Mouse (Mus musculus): ENCODE results near the gene Plppr3.

DNA sequence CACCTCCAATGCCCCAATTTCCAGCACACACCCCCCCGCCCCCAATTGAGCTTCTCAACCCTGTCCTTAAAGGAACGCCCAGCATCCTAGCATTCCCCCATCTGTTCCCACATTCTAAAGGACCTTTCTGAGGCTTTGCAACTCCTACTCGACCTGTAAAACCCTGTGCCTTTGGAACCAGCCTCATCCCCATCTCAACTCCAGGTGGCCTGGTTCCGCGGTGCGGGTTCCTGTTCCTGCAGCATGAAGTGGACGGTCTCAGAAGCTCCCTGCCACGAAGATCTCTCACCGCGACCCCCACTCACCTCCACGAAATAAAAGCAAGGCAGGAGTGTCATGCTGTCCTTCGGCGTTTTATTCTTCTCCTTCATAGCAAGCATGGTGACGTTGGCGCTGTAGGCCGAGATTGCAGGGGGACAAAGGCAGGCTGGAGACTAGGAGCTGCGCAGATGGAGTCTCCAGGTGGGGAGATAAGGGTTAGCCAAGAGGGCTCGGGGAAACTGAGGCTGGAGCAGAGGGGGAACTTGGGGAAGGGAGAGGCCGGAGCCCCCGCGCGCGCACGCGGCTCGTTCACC lies 632 bp downstream of the Plppr3 start:
- TF ChIP-seq CTCF (IDR thresholded peaks at IDR 0.05; ENCODE audit: low read depth, low read length) (no peak), POLR2A (IDR thresholded peaks at IDR 0.05; ENCODE audit: borderline replicate concordance, low read depth, low read length) (no peak)

Data from bone marrow macrophage, adult 2 months (primary cell).